Mouse (Mus musculus) limb, embryonic 15.5 days (tissue): ENCODE data around the gene Slc25a17. TPM values are rescaled to one million over a fixed set of nuclear protein-coding genes. Genes with fewer than 3 reads are reported as not detected.
A peak's percentile ranks its signal among the peaks of the same experiment; 100 is the strongest.

Source experiments
- ATAC-seq: fragments of 200-750 bp; cut with Nextera tagmentation; 2 replicates; pipeline ENCODE4 v1.8.0; 2017; ENCODE audit warnings: low read depth, moderate TSS enrichment; ENCODE audit not compliant: insufficient number of reproducible peaks, low FRiP score, low TSS enrichment
- H3K27ac ChIP-seq: fragments of 300-500 bp; sonication (generic); 2 replicates; pipeline ENCODE4 v1.5.1; 2015; ENCODE audit warnings: moderate library complexity, mild to moderate bottlenecking, inconsistent platforms
- H3K27me3 ChIP-seq: fragments of 300-500 bp; sonication (generic); 2 replicates; pipeline ENCODE4 v1.6.1; 2015; ENCODE audit warnings: inconsistent platforms
- H3K36me3 ChIP-seq: fragments of 300-500 bp; sonication (generic); 2 replicates; pipeline ENCODE4 v1.6.1; 2015; ENCODE audit warnings: inconsistent platforms
- H3K4me1 ChIP-seq: fragments of 300-500 bp; sonication (generic); 2 replicates; pipeline ENCODE4 v1.6.1; 2015; ENCODE audit warnings: inconsistent platforms
- H3K4me2 ChIP-seq: fragments of 300-500 bp; sonication (generic); 2 replicates; pipeline ENCODE4 v1.6.1; 2015; ENCODE audit warnings: mild to moderate bottlenecking, inconsistent platforms
- H3K4me3 ChIP-seq: fragments of 300-500 bp; sonication (generic); 2 replicates; pipeline ENCODE4 v1.5.1; 2015; ENCODE audit warnings: mild to moderate bottlenecking, inconsistent platforms
- H3K9ac ChIP-seq: fragments of 300-500 bp; sonication (generic); 2 replicates; pipeline ENCODE4 v1.6.1; 2015; ENCODE audit warnings: inconsistent platforms
- H3K9me3 ChIP-seq: fragments of 300-500 bp; sonication (generic); 2 replicates; pipeline ENCODE4 v1.6.1; 2016; ENCODE audit warnings: inconsistent platforms
- WGBS: fragments of 180-500 bp; shearing (Covaris S2); methylation state at CpG from one replicate; pipeline ENCODE4 v1.1.7; 2015; 5-methylcytosine and 5-hydroxymethylcytosine counted together
- polyA plus RNA-seq: library from polyadenylated mRNA; unstranded; fragments of >200 nt; fragmentation: Nextera tagmentation; extraction: Ambion mirVana; gene quantifications from 2 replicates; pipeline ENCODE4 v1.2.1, GENCODE M21; 2015

Slc25a17 gene
- polyA plus RNA-seq, 1 experiment from 2014 or later, result 124 TPM

DNA sequence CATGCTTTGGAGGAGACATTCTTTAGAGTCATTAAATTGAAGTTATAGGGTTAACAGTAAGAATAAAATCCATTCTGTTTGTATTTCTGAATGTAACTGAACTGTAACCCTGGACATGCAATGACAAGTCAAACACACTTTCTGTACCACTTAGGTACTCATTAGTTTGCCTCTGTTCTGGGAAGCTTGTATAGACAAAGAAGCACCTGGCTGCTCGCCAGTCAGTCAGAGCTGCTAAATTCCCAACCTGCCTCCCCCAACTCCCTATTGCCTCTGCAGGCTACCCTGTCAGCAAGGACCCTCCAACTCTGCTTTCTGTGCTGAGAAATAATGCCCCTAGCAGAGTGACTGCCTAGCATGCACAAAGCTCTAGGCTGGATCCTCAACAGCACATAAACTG lies 10.2 kb downstream of the Slc25a17 start:
- ATAC-seq, result no peak
- no peaks in the 10 kb centered on the region for H3K27me3 ChIP-seq
- 45% methylated on average over 1 of the region's 1 CpGs for WGBS
- H3K27ac ChIP-seq, result peak overlapping the region; percentile 60; the same call in 1 of the 2 replicates
- H3K36me3 ChIP-seq, result no peaks in the 10 kb centered on the region
- H3K9ac ChIP-seq, result no peak overlapping the region
- peaks cover 5% of the 10 kb centered on the region; the same call in 1 of the 2 replicates for H3K4me1 ChIP-seq
- no peaks in the 10 kb centered on the region for H3K9me3 ChIP-seq
- no peak overlapping the region for H3K4me3 ChIP-seq
- no peak overlapping the region for H3K4me2 ChIP-seq

DNA sequence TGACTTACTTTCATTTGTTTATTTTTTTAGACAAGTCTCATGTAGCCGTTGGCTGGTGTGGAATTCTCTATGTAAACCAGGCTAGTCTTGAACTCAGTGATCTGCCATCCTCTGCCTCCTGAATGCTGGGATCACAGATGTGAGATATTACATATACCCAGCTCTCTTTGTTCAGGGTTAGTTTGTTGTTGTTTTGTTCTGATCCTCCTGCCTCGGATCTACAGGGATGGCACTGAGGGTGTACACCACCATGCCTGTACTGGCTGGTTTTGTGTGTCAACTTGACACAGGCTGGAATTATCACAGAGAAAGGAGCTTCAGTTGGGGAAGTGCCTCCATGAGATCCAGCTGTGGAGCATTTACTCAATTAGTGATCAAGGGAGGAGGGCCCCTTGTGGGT lies 12.2 kb downstream of the Slc25a17 start:
- H3K27ac ChIP-seq, result no peak overlapping the region
- WGBS, result 58% methylated on average over 2 of the region's 2 CpGs
- no peak for ATAC-seq
- no peak overlapping the region for H3K4me3 ChIP-seq
- no peak overlapping the region for H3K9ac ChIP-seq
- H3K27me3 ChIP-seq, result no peaks in the 10 kb centered on the region
- peaks cover 5% of the 10 kb centered on the region; the same call in 1 of the 2 replicates for H3K4me1 ChIP-seq
- peaks cover 12% of the 10 kb centered on the region; the same call in 1 of the 2 replicates for H3K36me3 ChIP-seq
- H3K4me2 ChIP-seq, result no peak overlapping the region
- H3K9me3 ChIP-seq, result no peaks in the 10 kb centered on the region

DNA sequence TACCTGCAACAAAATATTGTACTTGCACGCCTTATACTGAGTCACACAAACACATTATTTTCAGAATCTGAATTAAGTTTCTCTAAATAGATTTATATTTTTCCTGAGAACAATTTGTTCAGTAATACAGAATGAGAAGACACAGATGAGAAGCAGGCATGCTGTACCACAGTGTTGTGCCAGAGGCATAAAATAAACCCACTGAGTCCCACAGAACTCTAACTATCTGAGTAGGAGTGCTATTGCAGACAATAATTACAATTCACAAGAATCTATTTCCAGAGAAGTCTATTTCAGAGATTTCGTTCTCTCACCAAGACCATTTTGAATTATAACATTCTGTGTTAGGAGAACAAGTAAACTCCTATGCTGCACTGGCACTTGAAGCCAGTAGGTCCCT lies 13.1 kb downstream of the Slc25a17 start:
- no peaks in the 10 kb centered on the region for H3K27me3 ChIP-seq
- no peak overlapping the region for H3K4me2 ChIP-seq
- ATAC-seq, result no peak
- H3K4me1 ChIP-seq, result peaks cover 5% of the 10 kb centered on the region; the same call in 1 of the 2 replicates
- H3K4me3 ChIP-seq, result no peak overlapping the region
- no peaks in the 10 kb centered on the region for H3K9me3 ChIP-seq
- peaks cover 15% of the 10 kb centered on the region; the same call in 1 of the 2 replicates for H3K36me3 ChIP-seq
- WGBS, result 84% methylated on average over 2 of the region's 2 CpGs
- H3K9ac ChIP-seq, result no peak overlapping the region
- no peak overlapping the region for H3K27ac ChIP-seq

DNA sequence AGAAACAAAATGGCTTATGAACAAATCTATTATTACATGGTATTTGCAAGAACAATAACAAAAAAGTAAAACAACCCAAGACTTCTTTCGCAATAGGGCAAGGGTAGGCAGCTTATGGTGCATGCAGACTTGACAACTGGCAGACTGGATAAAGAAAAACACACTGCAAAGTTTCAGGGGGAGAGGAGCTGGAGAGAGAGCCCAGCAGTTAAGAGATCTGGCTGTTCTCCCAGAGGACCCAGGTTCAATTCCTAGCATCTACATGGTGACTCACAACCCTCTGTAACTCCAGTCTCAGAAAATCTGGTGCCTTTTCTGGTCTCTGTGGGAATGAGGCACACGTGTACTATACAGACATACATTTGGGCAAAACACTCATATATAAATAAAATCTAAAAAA lies 19.2 kb downstream of the Slc25a17 start:
- Histone ChIP-seq H3K27ac (no peak overlapping the region), H3K4me3 (no peak overlapping the region), H3K4me2 (no peak overlapping the region), H3K9me3 (no peaks in the 10 kb centered on the region), H3K4me1 (no peaks in the 10 kb centered on the region), H3K9ac (no peak overlapping the region), H3K36me3 (peaks cover 37% of the 10 kb centered on the region), H3K27me3 (no peaks in the 10 kb centered on the region)
- WGBS, result 76% methylated on average over 2 of the region's 2 CpGs
- ATAC-seq, result no peak

DNA sequence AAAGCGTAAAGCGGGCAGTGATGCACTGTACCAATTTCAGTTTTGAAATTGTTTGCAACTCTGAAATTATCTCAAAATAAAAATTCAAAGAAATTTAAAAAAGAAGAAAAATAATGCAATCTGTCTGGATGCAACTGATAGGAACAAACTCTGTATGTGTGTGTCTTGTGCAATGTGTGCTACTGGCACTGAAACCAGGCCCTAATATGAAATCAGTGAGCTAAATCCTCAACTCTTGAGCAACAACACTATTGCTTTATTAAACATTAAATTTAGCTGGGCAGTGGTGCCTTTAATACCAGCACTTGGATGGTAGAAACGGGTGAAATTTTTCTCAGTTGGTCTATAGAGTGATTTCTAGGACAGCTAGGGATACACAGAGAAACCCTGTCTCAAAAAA lies 21.5 kb downstream of the Slc25a17 start:
- Histone ChIP-seq H3K27me3 (no peaks in the 10 kb centered on the region), H3K9ac (no peak overlapping the region), H3K36me3 (peaks cover 54% of the 10 kb centered on the region), H3K27ac (no peak overlapping the region), H3K4me3 (no peak overlapping the region), H3K9me3 (no peaks in the 10 kb centered on the region), H3K4me2 (no peak overlapping the region), H3K4me1 (no peaks in the 10 kb centered on the region)
- no peak for ATAC-seq
- 95% methylated on average over 3 of the region's 3 CpGs for WGBS

DNA sequence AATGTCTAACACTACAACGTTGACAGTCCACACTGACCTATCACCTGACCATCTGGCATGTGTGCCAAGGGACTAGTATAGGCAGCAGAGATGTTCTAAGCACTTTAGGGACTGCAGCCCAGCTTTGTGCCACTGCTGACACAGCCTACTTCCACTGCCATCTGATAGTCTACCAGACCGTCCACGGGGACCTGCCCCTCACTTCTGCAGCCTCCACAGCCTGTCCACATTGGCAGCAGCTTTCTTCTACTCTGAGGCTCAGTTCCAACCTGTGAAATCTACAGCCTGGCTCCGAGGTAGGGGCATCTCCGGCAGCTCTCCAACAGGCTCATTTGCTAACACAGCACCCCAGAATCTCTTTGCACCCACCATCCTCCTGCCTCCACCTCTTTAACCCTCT lies 24.1 kb downstream of the Slc25a17 start:
- Histone ChIP-seq H3K4me3 (no peak overlapping the region), H3K27me3 (no peaks in the 10 kb centered on the region), H3K9me3 (no peaks in the 10 kb centered on the region), H3K4me1 (no peaks in the 10 kb centered on the region), H3K9ac (no peak overlapping the region), H3K36me3 (peaks cover 65% of the 10 kb centered on the region), H3K27ac (no peak overlapping the region), H3K4me2 (no peak overlapping the region)
- 91% methylated on average over 5 of the region's 5 CpGs for WGBS
- ATAC-seq, result no peak

DNA sequence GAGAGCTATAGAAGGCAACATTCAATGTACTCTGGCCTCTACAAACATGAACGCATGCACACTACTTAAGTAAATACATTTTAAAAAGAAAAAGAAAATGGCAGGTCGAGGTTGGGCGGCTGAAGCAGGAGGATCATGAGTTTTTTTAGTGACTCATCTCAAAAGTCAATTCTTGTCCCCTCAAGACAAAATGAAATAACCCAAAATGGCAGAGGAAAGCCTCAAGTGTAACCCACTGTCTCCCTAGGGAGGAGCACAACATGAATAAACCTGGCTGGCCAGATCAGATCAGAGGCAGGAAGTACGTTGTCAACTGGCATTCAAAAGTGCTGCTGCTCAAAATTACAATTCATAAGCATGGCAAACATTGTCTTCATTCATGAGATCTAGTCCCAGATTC lies 28.1 kb downstream of the Slc25a17 start:
- no peak for ATAC-seq
- peaks cover 75% of the 10 kb centered on the region for H3K36me3 ChIP-seq
- H3K4me3 ChIP-seq, result no peak overlapping the region

DNA sequence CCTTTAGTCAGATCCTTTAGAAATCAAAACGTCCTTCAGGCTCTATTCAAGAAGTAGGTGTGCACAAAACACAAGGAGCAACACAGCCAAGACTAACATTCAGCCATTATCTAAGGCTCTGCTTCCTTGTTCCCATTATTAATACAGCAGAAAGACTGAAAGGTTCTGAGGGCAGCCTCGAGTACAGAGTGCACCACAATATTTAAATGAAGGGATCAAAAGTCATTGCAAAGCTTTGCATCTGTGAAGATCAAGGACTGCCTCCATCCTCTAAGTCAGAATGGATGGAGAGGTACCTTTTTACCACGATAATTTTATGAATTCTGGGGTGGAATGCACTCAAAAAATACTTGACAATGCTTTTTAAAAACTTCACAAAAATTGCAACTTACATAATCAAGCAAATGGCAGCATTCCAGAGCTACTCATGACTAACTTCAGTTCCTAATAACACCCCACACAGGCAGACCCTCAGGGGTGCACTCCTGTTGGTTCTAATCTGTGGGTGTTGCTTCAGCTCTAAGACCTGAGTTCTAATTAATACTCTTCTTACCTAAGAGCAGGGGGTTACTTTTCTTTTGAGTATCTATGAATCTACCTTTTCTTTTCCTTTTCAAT lies 29.7 kb downstream of the Slc25a17 start:
- H3K4me2 ChIP-seq, result no peak overlapping the region
- no peak overlapping the region for H3K4me3 ChIP-seq
- H3K36me3 ChIP-seq, result peaks cover 75% of the 10 kb centered on the region
- ATAC-seq, result no peak
- no peaks in the 10 kb centered on the region for H3K27me3 ChIP-seq
- no peaks in the 10 kb centered on the region for H3K9me3 ChIP-seq
- H3K4me1 ChIP-seq, result no peaks in the 10 kb centered on the region
- H3K27ac ChIP-seq, result no peak overlapping the region
- H3K9ac ChIP-seq, result no peak overlapping the region
- 58% methylated on average over 3 of the region's 3 CpGs for WGBS

More for the DNA sequence above, 28.1 kb downstream of the Slc25a17 start:
- Histone ChIP-seq H3K9me3 (no peaks in the 10 kb centered on the region), H3K27me3 (no peaks in the 10 kb centered on the region), H3K9ac (no peak overlapping the region), H3K4me1 (no peaks in the 10 kb centered on the region), H3K27ac (no peak overlapping the region), H3K4me2 (no peak overlapping the region)
- 91% methylated on average over 4 of the region's 4 CpGs for WGBS

DNA sequence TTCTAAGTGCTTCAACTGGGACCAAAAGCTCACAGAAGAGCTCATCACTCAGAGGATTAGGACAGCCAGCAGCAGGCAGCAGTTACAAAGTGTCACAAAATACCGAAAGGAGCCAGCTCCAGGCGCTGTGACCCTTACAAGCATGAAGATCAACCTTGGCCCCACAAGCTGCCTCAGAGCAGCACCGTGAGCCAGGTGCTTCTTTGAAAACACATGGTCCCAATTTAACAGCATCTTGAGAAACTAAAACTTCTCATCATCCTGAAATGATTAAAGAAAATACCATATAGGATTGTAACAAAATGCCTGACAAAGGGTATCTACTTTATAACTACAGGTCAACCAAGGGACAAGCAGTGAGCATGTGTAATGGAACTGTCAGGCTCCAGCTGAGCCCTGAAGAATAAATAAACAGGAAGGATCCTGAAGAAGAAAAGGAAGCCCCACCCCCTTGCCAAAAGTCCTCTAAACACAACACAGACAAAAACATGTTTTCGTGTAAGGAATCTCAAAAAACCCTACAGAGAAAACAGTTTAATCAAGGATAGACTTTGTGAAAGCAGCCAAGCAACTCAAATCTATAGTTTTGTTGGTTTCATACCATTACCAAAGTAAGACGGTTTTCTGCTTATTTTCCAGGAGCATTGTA lies 30.8 kb downstream of the Slc25a17 start:
- 38% methylated on average over 5 of the region's 5 CpGs for WGBS
- no peak overlapping the region for H3K27ac ChIP-seq
- no peaks in the 10 kb centered on the region for H3K4me1 ChIP-seq
- peaks cover 74% of the 10 kb centered on the region for H3K36me3 ChIP-seq
- H3K9me3 ChIP-seq, result no peaks in the 10 kb centered on the region
- H3K9ac ChIP-seq, result no peak overlapping the region
- no peak for ATAC-seq
- H3K4me3 ChIP-seq, result no peak overlapping the region
- H3K27me3 ChIP-seq, result no peaks in the 10 kb centered on the region
- H3K4me2 ChIP-seq, result no peak overlapping the region

DNA sequence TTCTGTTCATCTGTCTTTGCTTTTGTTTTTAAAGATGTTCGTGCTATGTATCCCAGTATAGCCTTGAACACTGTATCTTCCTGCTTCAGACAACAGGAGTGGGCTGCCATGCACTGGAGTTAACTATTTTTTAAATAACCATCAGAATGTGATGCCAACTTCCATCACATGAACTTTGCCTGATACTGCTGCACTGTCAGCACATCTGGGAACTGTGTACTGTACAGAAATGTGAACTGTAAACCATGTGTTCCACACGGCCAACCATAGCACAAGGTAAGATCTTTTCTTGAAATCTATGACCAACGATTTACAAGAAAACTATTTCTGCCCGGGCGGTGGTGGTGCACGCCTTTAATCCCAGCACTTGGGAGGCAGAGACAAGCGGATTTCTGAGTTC lies 33.1 kb downstream of the Slc25a17 start:
- Histone ChIP-seq H3K4me3 (no peak overlapping the region), H3K4me2 (no peak overlapping the region), H3K27me3 (no peaks in the 10 kb centered on the region), H3K9ac (no peak overlapping the region), H3K36me3 (peaks cover 61% of the 10 kb centered on the region), H3K4me1 (no peaks in the 10 kb centered on the region), H3K27ac (no peak overlapping the region), H3K9me3 (no peaks in the 10 kb centered on the region)
- 86% methylated on average over 7 of the region's 7 CpGs for WGBS
- no peak for ATAC-seq

DNA sequence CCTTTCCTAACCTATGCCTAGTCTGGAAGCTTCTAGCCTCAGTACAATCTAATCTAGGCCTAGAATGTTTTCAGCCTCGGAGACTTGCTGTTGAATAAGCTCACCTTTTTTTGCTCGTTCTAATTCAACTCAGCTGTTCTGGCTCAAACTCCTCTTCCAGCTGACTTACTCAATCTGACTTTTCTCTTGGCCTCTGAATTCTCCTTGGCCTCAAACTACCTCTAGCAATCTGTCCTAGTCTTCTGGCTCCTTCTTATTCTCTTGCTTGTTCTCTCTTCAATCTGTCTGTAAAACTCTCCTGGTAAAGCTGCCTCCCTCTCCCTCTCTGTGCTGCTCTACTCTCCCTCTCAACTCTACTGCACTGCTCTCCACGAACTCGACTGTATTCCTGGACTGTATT lies 35.6 kb downstream of the Slc25a17 start:
- no peak overlapping the region for H3K4me3 ChIP-seq
- H3K9ac ChIP-seq, result no peak overlapping the region
- no peak overlapping the region for H3K27ac ChIP-seq
- ATAC-seq, result no peak
- H3K27me3 ChIP-seq, result no peaks in the 10 kb centered on the region
- H3K4me2 ChIP-seq, result no peak overlapping the region
- peaks cover 68% of the 10 kb centered on the region for H3K36me3 ChIP-seq
- H3K9me3 ChIP-seq, result no peaks in the 10 kb centered on the region
- H3K4me1 ChIP-seq, result no peaks in the 10 kb centered on the region
- 61% methylated on average over 4 of the region's 4 CpGs for WGBS

DNA sequence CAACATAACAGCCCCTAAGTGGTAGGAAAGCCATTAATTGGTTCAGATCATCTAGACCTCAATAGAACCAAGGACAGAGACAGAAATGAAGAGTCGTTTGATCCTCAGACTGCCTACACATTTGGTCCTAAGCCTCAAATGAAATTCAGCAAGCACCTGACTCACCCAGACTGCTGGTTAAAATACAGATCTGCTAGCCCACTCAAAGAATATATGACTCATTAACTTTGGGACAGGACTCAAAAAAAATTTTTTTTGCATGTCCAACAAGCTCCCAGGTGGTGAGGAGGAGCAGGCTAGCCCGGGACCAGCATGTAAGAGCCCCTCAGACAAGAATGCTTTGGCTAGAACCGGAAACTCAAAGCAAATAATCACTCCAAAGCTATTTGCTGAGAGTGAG lies 40.5 kb downstream of the Slc25a17 start:
- no peaks in the 10 kb centered on the region for H3K4me1 ChIP-seq
- peaks cover 75% of the 10 kb centered on the region for H3K36me3 ChIP-seq
- H3K4me2 ChIP-seq, result no peak overlapping the region
- 94% methylated on average over 3 of the region's 3 CpGs for WGBS
- H3K27ac ChIP-seq, result no peak overlapping the region
- no peak for ATAC-seq
- H3K9me3 ChIP-seq, result no peaks in the 10 kb centered on the region
- H3K4me3 ChIP-seq, result no peak overlapping the region
- H3K27me3 ChIP-seq, result no peaks in the 10 kb centered on the region
- H3K9ac ChIP-seq, result no peak overlapping the region
